Mouse (Mus musculus): ENCODE measurements around the gene Zscan10.
"Not testable (repeated sequence)": the region's sequence is repeated elsewhere in the genome, so short reads cannot be mapped to it uniquely, and the experiment has no call there.

The Zscan10 gene

GRCm38 (mm10) chr17:23592208-23592925 lies 8.3 kb upstream of the Zscan10 start:
- DNase-seq, result peak; percentile 99

- DNase-seq, result no peak
Observed at GRCm38 (mm10) chr17:23592926-23593300, 7.7 kb upstream of the Zscan10 start.

GRCm38 (mm10) chr17:23595139-23595538 lies 5.5 kb upstream of the Zscan10 start:
- DNase-seq, result not testable (repeated sequence)

- peak; percentile 69 to 77 for DNase-seq
Observed at GRCm38 (mm10) chr17:23598582-23599552, 1.8 kb upstream of the Zscan10 start, which contains the start of gene Zfp13. Zfp13 (minus strand) TSS chr17:23599487.

GRCm38 (mm10) chr17:23599605-23600063 lies 1.0 kb upstream of the Zscan10 start:
- no peak for DNase-seq

- no peak for DNase-seq
Observed at GRCm38 (mm10) chr17:23601836-23602585, 1.4 kb downstream of the Zscan10 start.

- DNase-seq, result no peak
Observed at GRCm38 (mm10) chr17:23603077-23603476, 2.4 kb downstream of the Zscan10 start.

GRCm38 (mm10) chr17:23603542-23603941 lies 2.9 kb downstream of the Zscan10 start:
- no peak for DNase-seq

GRCm38 (mm10) chr17:23604394-23604793 lies 3.7 kb downstream of the Zscan10 start:
- no peak for DNase-seq

GRCm38 (mm10) chr17:23605220-23605619 lies 4.6 kb downstream of the Zscan10 start:
- no peak for DNase-seq

- DNase-seq, result peak; percentile 52 to 67
Observed at GRCm38 (mm10) chr17:23609612-23610011, 9.0 kb downstream of the Zscan10 start.

GRCm38 (mm10) chr17:23610361-23610800 lies 9.7 kb downstream of the Zscan10 start:
- peak; percentile 76 for DNase-seq

- DNase-seq, result no peak
Observed at GRCm38 (mm10) chr17:23617087-23617486, 16.4 kb downstream of the Zscan10 start.

- DNase-seq, result no peak
Observed at GRCm38 (mm10) chr17:23620351-23620750, 19.7 kb downstream of the Zscan10 start.

- no peak for DNase-seq
Observed at GRCm38 (mm10) chr17:23627813-23628212, 27.2 kb downstream of the Zscan10 start.

- DNase-seq, result peak; percentile 76 to 80
Observed at GRCm38 (mm10) chr17:23630195-23631020, 29.8 kb downstream of the Zscan10 start.

GRCm38 (mm10) chr17:23631241-23631640 lies 30.6 kb downstream of the Zscan10 start:
- no peak for DNase-seq

GRCm38 (mm10) chr17:23644613-23645495 lies 44.2 kb downstream of the Zscan10 start, which contains the start of gene Mmp25:
Mmp25 (minus strand) TSS chr17:23645277.
- no peak for DNase-seq

GRCm38 (mm10) chr17:23645894-23646293 lies 45.2 kb downstream of the Zscan10 start:
- no peak for DNase-seq

GRCm38 (mm10) chr17:23651363-23651762 lies 50.7 kb downstream of the Zscan10 start:
- DNase-seq, result no peak

- no peak for DNase-seq
Observed at GRCm38 (mm10) chr17:23653324-23653723, 52.7 kb downstream of the Zscan10 start.

Data from cerebellum, adult 18-20 months (tissue).